Mouse (Mus musculus) heart, postnatal 0 days (tissue): Measurements from ENCODE around the gene Rab3c. TPM values are rescaled to one million over a fixed set of nuclear protein-coding genes. Genes with fewer than 3 reads are reported as not detected.

Source experiments
- ATAC-seq: fragments of 200-750 bp; cut with Nextera tagmentation; 2 replicates; pipeline ENCODE4 v1.8.0; 2017; ENCODE audit warnings: low read depth, moderate number of reproducible peaks, moderate library complexity; ENCODE audit not compliant: insufficient read depth
- DNase-seq: peaks from one replicate; pipeline ENCODE4 v3.0.0-alpha.2; 2016; ENCODE audit warnings: low spot score
- H3K27ac ChIP-seq: fragments of 300-500 bp; sonication (generic); 2 replicates; pipeline ENCODE4 v1.5.1; 2014; ENCODE audit warnings: low read depth, mild to moderate bottlenecking
- H3K27me3 ChIP-seq: fragments of 300-500 bp; sonication (generic); 2 replicates; pipeline ENCODE4 v1.6.1; 2014; ENCODE audit warnings: low read length, mixed read lengths; ENCODE audit not compliant: control insufficient read depth, insufficient read depth
- H3K36me3 ChIP-seq: fragments of 300-500 bp; sonication (generic); replicated peaks from 2 replicates; pipeline ENCODE4 v1.6.1; 2014; ENCODE audit warnings: low read length, mixed read lengths; ENCODE audit not compliant: control insufficient read depth, insufficient read depth
- H3K4me1 ChIP-seq: fragments of 300-500 bp; sonication (generic); 2 replicates; pipeline ENCODE4 v1.6.1; 2014; ENCODE audit warnings: antibody characterized with exemption; ENCODE audit not compliant: control insufficient read depth, insufficient read depth
- H3K4me2 ChIP-seq: fragments of 300-500 bp; sonication (generic); 2 replicates; pipeline ENCODE4 v1.6.1; 2014; ENCODE audit warnings: low read depth, mild to moderate bottlenecking, low read length, moderate library complexity
- H3K4me3 ChIP-seq: fragments of 300-500 bp; sonication (generic); 2 replicates; pipeline ENCODE4 v1.5.1; 2014; ENCODE audit warnings: low read depth, low read length
- H3K9ac ChIP-seq: fragments of 300-500 bp; sonication (generic); replicated peaks from 2 replicates; pipeline ENCODE4 v1.6.1; 2014; ENCODE audit warnings: low read depth, low read length, mixed read lengths
- H3K9me3 ChIP-seq: fragments of 300-500 bp; sonication (generic); replicated peaks from 2 replicates; pipeline ENCODE4 v1.6.1; 2016; ENCODE audit warnings: low read length; ENCODE audit not compliant: control insufficient read depth
- CTCF ChIP-seq: IDR thresholded peaks from 2 replicates; pipeline ENCODE4 v1.5.1; 2016; ENCODE audit warnings: antibody characterized with exemption, control low read depth, low read depth
- EP300 ChIP-seq: IDR thresholded peaks from 2 replicates; pipeline ENCODE4 v1.6.1; 2016; ENCODE audit warnings: antibody characterized with exemption, low read depth
- WGBS: fragments of 180-500 bp; shearing (Covaris S2); extraction: QIAGEN DNeasy Blood & Tissue Kit; methylation state at CpG from one replicate; pipeline ENCODE4 v1.1.7; 2014; 5-methylcytosine and 5-hydroxymethylcytosine counted together
- polyA plus RNA-seq: library from polyadenylated mRNA; unstranded; fragments of >200 nt; fragmentation: Nextera tagmentation; extraction: Ambion mirVana; gene quantifications from 2 replicates; pipeline ENCODE4 v1.2.1, GENCODE M21; 2015
- total RNA-seq: library from RNA; depleted of rRNA; stranded (reverse); fragments of >200 nt; gene quantifications from 2 replicates; pipeline ENCODE4 v1.2.3, GENCODE M21; 2014; ENCODE audit warnings: low replicate concordance

Gene Rab3c
- total and polyA plus RNA-seq, 2 experiments from 2014 or later = 0.04 to 0.56 TPM

- H3K9ac ChIP-seq = no peak overlapping the region
- H3K4me3 ChIP-seq = peak overlapping the region; percentile 40
- peak overlapping the region; percentile 74 for H3K4me2 ChIP-seq
- no peaks in the 10 kb centered on the region; the same call in 1 of the 2 replicates for H3K9me3 ChIP-seq
- peak; percentile 86 for DNase-seq
- ATAC-seq = peak; percentile 99
- whole genome bisulfite sequencing = 1% methylated on average over 24 of the region's 24 CpGs
- no peak overlapping the region for H3K27ac ChIP-seq
- no peaks in the 10 kb centered on the region for H3K36me3 ChIP-seq
- TF ChIP-seq CTCF (no peak), EP300 (no peak)
- H3K4me1 ChIP-seq = no peaks in the 10 kb centered on the region
- H3K27me3 ChIP-seq = peaks cover 17% of the 10 kb centered on the region; the same call in 1 of the 2 replicates
Observed at GRCm38 (mm10) chr13:110280028-110280562, 701 bp downstream of the Rab3c start.

- Histone ChIP-seq H3K27me3 (peaks cover 17% of the 10 kb centered on the region; the same call in 1 of the 2 replicates), H3K9ac (no peak overlapping the region), H3K4me1 (no peaks in the 10 kb centered on the region), H3K9me3 (no peaks in the 10 kb centered on the region; the same call in 1 of the 2 replicates), H3K4me3 (no peak overlapping the region), H3K27ac (no peak overlapping the region), H3K4me2 (no peak overlapping the region), H3K36me3 (no peaks in the 10 kb centered on the region)
- DNase-seq (no peak), ATAC-seq (no peak)
- WGBS = 55% methylated on average over 9 of the region's 9 CpGs
- TF ChIP-seq EP300 = no peak
- TF ChIP-seq CTCF = no peak
Observed at GRCm38 (mm10) chr13:110278976-110279736, 1.6 kb downstream of the Rab3c start.

- TF ChIP-seq EP300 (no peak), CTCF (no peak)
- no peaks in the 10 kb centered on the region for H3K4me1 ChIP-seq
- H3K36me3 ChIP-seq = no peaks in the 10 kb centered on the region
- H3K27ac ChIP-seq = no peak overlapping the region
- ATAC-seq = no peak
- no peak overlapping the region for H3K4me2 ChIP-seq
- no peak overlapping the region for H3K4me3 ChIP-seq
- no peak overlapping the region for H3K9ac ChIP-seq
- peaks cover 17% of the 10 kb centered on the region; the same call in 1 of the 2 replicates for H3K27me3 ChIP-seq
- H3K9me3 ChIP-seq = no peaks in the 10 kb centered on the region; the same call in 1 of the 2 replicates
- no peak for DNase-seq
Observed at GRCm38 (mm10) chr13:110277709-110278108, 3.1 kb downstream of the Rab3c start.

GRCm38 (mm10) chr13:110275471-110275870, 5.3 kb downstream of the Rab3c start:
- no peak for TF ChIP-seq EP300
- TF ChIP-seq CTCF = no peak
- Histone ChIP-seq H3K4me3 (no peak overlapping the region), H3K36me3 (no peaks in the 10 kb centered on the region), H3K27ac (no peak overlapping the region), H3K9ac (no peak overlapping the region), H3K27me3 (peaks cover 9% of the 10 kb centered on the region; the same call in 1 of the 2 replicates), H3K9me3 (no peaks in the 10 kb centered on the region), H3K4me2 (no peak overlapping the region), H3K4me1 (no peaks in the 10 kb centered on the region)
- ATAC-seq = no peak
- 82% methylated on average over 3 of the region's 3 CpGs for WGBS
- DNase-seq = no peak

GRCm38 (mm10) chr13:110260649-110261048, 20.1 kb downstream of the Rab3c start:
- no peak overlapping the region for H3K9ac ChIP-seq
- no peaks in the 10 kb centered on the region for H3K27me3 ChIP-seq
- WGBS = 68% methylated on average over 1 of the region's 1 CpGs
- ATAC-seq = no peak
- no peaks in the 10 kb centered on the region for H3K36me3 ChIP-seq
- H3K9me3 ChIP-seq = no peaks in the 10 kb centered on the region
- DNase-seq = no peak
- TF ChIP-seq CTCF (no peak), EP300 (no peak)
- H3K4me1 ChIP-seq = no peaks in the 10 kb centered on the region
- H3K4me3 ChIP-seq = no peak overlapping the region
- H3K27ac ChIP-seq = no peak overlapping the region
- no peak overlapping the region for H3K4me2 ChIP-seq
